Mouse (Mus musculus) neural tube, embryonic 12.5 days (tissue): ENCODE measurements at regions not wholly inside any gene's neighbourhood (a gene's known extent, or its start where the extent isn't known, plus 50 kb on each side); places are given as distances from the start of the nearest gene placed in this dataset.

Experiments
- ATAC-seq: fragments of 200-750 bp; cut with Nextera tagmentation; 2 replicates; pipeline ENCODE4 v1.8.0; 2017; ENCODE audit warnings: low read depth, mild to moderate bottlenecking, moderate TSS enrichment, moderate library complexity; ENCODE audit not compliant: low FRiP score
- H3K27ac ChIP-seq: fragments of 300-500 bp; sonication (generic); 2 replicates; pipeline ENCODE4 v1.5.1; 2016
- H3K27me3 ChIP-seq: fragments of 300-500 bp; sonication (generic); replicated peaks from 2 replicates; pipeline ENCODE4 v1.6.1; 2016; ENCODE audit warnings: mild to moderate bottlenecking
- H3K36me3 ChIP-seq: fragments of 300-500 bp; sonication (generic); 2 replicates; pipeline ENCODE4 v1.6.1; 2016; ENCODE audit warnings: mild to moderate bottlenecking
- H3K4me1 ChIP-seq: fragments of 300-500 bp; sonication (generic); 2 replicates; pipeline ENCODE4 v1.6.1; 2016
- H3K4me2 ChIP-seq: fragments of 300-500 bp; sonication (generic); replicated peaks from 2 replicates; pipeline ENCODE4 v1.6.1; 2016; ENCODE audit warnings: mild to moderate bottlenecking
- H3K4me3 ChIP-seq: fragments of 300-500 bp; sonication (generic); 2 replicates; pipeline ENCODE4 v1.5.1; 2016
- H3K9ac ChIP-seq: fragments of 300-500 bp; sonication (generic); 2 replicates; pipeline ENCODE4 v1.6.1; 2016; ENCODE audit warnings: mild to moderate bottlenecking
- H3K9me3 ChIP-seq: fragments of 300-500 bp; sonication (generic); 2 replicates; pipeline ENCODE4 v1.6.1; 2016; ENCODE audit warnings: mild to moderate bottlenecking
- WGBS: fragments of 180-500 bp; shearing (Covaris S2); methylation state at CpG from one replicate; pipeline ENCODE4 v1.1.7; 2016; 5-methylcytosine and 5-hydroxymethylcytosine counted together

GRCm38 (mm10) chr4:9125236-9125963, 886.6 kb upstream of the Car8 start:
- ATAC-seq = no peak

GRCm38 (mm10) chr4:9124586-9125232, 885.9 kb upstream of the Car8 start:
- H3K27me3 ChIP-seq = no peaks in the 10 kb centered on the region
- no peak overlapping the region for H3K4me3 ChIP-seq
- no peaks in the 10 kb centered on the region for H3K9me3 ChIP-seq
- 93% methylated on average over 4 of the region's 4 CpGs for WGBS
- H3K27ac ChIP-seq = no peak overlapping the region
- no peak for ATAC-seq
- H3K4me1 ChIP-seq = peaks cover 14% of the 10 kb centered on the region
- no peak overlapping the region for H3K9ac ChIP-seq
- no peak overlapping the region for H3K4me2 ChIP-seq
- no peaks in the 10 kb centered on the region for H3K36me3 ChIP-seq

More at GRCm38 (mm10) chr4:9125236-9125963, 886.6 kb upstream of the Car8 start:
- H3K4me1 ChIP-seq = peaks cover 14% of the 10 kb centered on the region
- H3K4me3 ChIP-seq = no peak overlapping the region
- H3K36me3 ChIP-seq = no peaks in the 10 kb centered on the region
- H3K4me2 ChIP-seq = no peak overlapping the region
- no peak overlapping the region for H3K27ac ChIP-seq
- no peak overlapping the region for H3K9ac ChIP-seq
- no peaks in the 10 kb centered on the region for H3K9me3 ChIP-seq
- 53% methylated on average over 11 of the region's 11 CpGs for WGBS
- H3K27me3 ChIP-seq = no peaks in the 10 kb centered on the region

GRCm38 (mm10) chr4:9124109-9124508, 885.3 kb upstream of the Car8 start:
- no peaks in the 10 kb centered on the region for H3K27me3 ChIP-seq
- H3K27ac ChIP-seq = no peak overlapping the region
- ATAC-seq = peak; percentile 25; the same call in 1 of the 2 replicates
- peaks cover 14% of the 10 kb centered on the region for H3K4me1 ChIP-seq
- WGBS = 52% methylated on average over 5 of the region's 5 CpGs
- H3K4me2 ChIP-seq = no peak overlapping the region
- no peak overlapping the region for H3K9ac ChIP-seq
- H3K4me3 ChIP-seq = no peak overlapping the region
- H3K9me3 ChIP-seq = no peaks in the 10 kb centered on the region
- H3K36me3 ChIP-seq = no peaks in the 10 kb centered on the region

GRCm38 (mm10) chr4:9123396-9124031, 884.7 kb upstream of the Car8 start:
- peak; percentile 83 for ATAC-seq

GRCm38 (mm10) chr4:9122639-9123286, 883.9 kb upstream of the Car8 start:
- Histone ChIP-seq H3K27ac (no peak overlapping the region), H3K4me3 (no peak overlapping the region), H3K4me2 (no peak overlapping the region), H3K36me3 (no peaks in the 10 kb centered on the region), H3K9ac (no peak overlapping the region), H3K4me1 (peaks cover 14% of the 10 kb centered on the region), H3K9me3 (no peaks in the 10 kb centered on the region), H3K27me3 (no peaks in the 10 kb centered on the region)
- 69% methylated on average over 10 of the region's 10 CpGs for WGBS
- ATAC-seq = no peak

More at GRCm38 (mm10) chr4:9123396-9124031, 884.7 kb upstream of the Car8 start:
- no peak overlapping the region for H3K4me3 ChIP-seq
- H3K4me1 ChIP-seq = peaks cover 14% of the 10 kb centered on the region
- H3K4me2 ChIP-seq = no peak overlapping the region
- no peak overlapping the region for H3K27ac ChIP-seq
- no peaks in the 10 kb centered on the region for H3K36me3 ChIP-seq
- no peaks in the 10 kb centered on the region for H3K9me3 ChIP-seq
- H3K9ac ChIP-seq = no peak overlapping the region
- WGBS = 18% methylated on average over 9 of the region's 9 CpGs
- H3K27me3 ChIP-seq = no peaks in the 10 kb centered on the region

GRCm38 (mm10) chr4:9116955-9117647, 878.3 kb upstream of the Car8 start:
- Histone ChIP-seq H3K4me3 (no peak overlapping the region), H3K27ac (no peak overlapping the region), H3K4me1 (0 out of 2 replicates have a peak, but pooled peaks cover 4% of the 10 kb centered on the region), H3K9me3 (no peaks in the 10 kb centered on the region), H3K27me3 (no peaks in the 10 kb centered on the region; the same call in 1 of the 2 replicates), H3K4me2 (no peak overlapping the region), H3K9ac (no peak overlapping the region), H3K36me3 (no peaks in the 10 kb centered on the region)
- 61% methylated on average over 4 of the region's 4 CpGs for WGBS
- no peak for ATAC-seq

GRCm38 (mm10) chr4:9115874-9116273, 877.0 kb upstream of the Car8 start:
- no peaks in the 10 kb centered on the region; the same call in 1 of the 2 replicates for H3K27me3 ChIP-seq
- H3K36me3 ChIP-seq = no peaks in the 10 kb centered on the region
- no peak overlapping the region for H3K27ac ChIP-seq
- H3K4me1 ChIP-seq = 0 out of 2 replicates have a peak, but pooled peaks cover 4% of the 10 kb centered on the region
- H3K4me3 ChIP-seq = no peak overlapping the region
- H3K4me2 ChIP-seq = no peak overlapping the region
- whole genome bisulfite sequencing = 38% methylated on average over 7 of the region's 7 CpGs
- no peaks in the 10 kb centered on the region for H3K9me3 ChIP-seq
- no peak overlapping the region for H3K9ac ChIP-seq
- no peak for ATAC-seq

- WGBS = 92% methylated on average over 5 of the region's 5 CpGs
- ATAC-seq = no peak
- Histone ChIP-seq H3K9me3 (no peaks in the 10 kb centered on the region), H3K9ac (no peak overlapping the region), H3K27me3 (no peaks in the 10 kb centered on the region; the same call in 1 of the 2 replicates), H3K27ac (no peak overlapping the region), H3K36me3 (no peaks in the 10 kb centered on the region), H3K4me1 (0 out of 2 replicates have a peak, but pooled peaks cover 4% of the 10 kb centered on the region), H3K4me2 (no peak overlapping the region), H3K4me3 (no peak overlapping the region)
These were observed 875.1 kb upstream of the Car8 start for GRCm38 (mm10) chr4:9113982-9114381.

GRCm38 (mm10) chr4:9110355-9110754, 871.5 kb upstream of the Car8 start:
- no peaks in the 10 kb centered on the region for H3K9me3 ChIP-seq
- no peaks in the 10 kb centered on the region for H3K4me1 ChIP-seq
- no peak overlapping the region for H3K9ac ChIP-seq
- no peaks in the 10 kb centered on the region for H3K36me3 ChIP-seq
- 90% methylated on average over 7 of the region's 7 CpGs for WGBS
- H3K27me3 ChIP-seq = no peaks in the 10 kb centered on the region; the same call in 1 of the 2 replicates
- no peak for ATAC-seq
- no peak overlapping the region for H3K4me2 ChIP-seq
- no peak overlapping the region for H3K27ac ChIP-seq
- H3K4me3 ChIP-seq = no peak overlapping the region

- no peaks in the 10 kb centered on the region; the same call in 1 of the 2 replicates for H3K27me3 ChIP-seq
- no peak overlapping the region for H3K4me3 ChIP-seq
- WGBS = 90% methylated on average over 14 of the region's 14 CpGs
- H3K9ac ChIP-seq = no peak overlapping the region
- no peaks in the 10 kb centered on the region for H3K36me3 ChIP-seq
- ATAC-seq = no peak
- no peak overlapping the region for H3K27ac ChIP-seq
- peaks cover 10% of the 10 kb centered on the region for H3K9me3 ChIP-seq
- no peak overlapping the region for H3K4me2 ChIP-seq
- no peaks in the 10 kb centered on the region for H3K4me1 ChIP-seq
These were observed 868.5 kb upstream of the Car8 start for GRCm38 (mm10) chr4:9107295-9107694.

GRCm38 (mm10) chr4:9106778-9107177, 867.9 kb upstream of the Car8 start:
- no peak overlapping the region for H3K4me3 ChIP-seq
- WGBS = 90% methylated on average over 9 of the region's 9 CpGs
- no peak overlapping the region for H3K9ac ChIP-seq
- H3K27ac ChIP-seq = no peak overlapping the region
- no peaks in the 10 kb centered on the region for H3K4me1 ChIP-seq
- ATAC-seq = no peak
- H3K9me3 ChIP-seq = peaks cover 10% of the 10 kb centered on the region
- H3K36me3 ChIP-seq = no peaks in the 10 kb centered on the region
- H3K27me3 ChIP-seq = no peaks in the 10 kb centered on the region
- H3K4me2 ChIP-seq = no peak overlapping the region
